Mouse (Mus musculus): ENCODE results near the gene Pex26. TPM values are rescaled to one million over a fixed set of nuclear protein-coding genes. Genes with fewer than 3 reads are reported as not detected.
A peak's percentile ranks its signal among the peaks of the same experiment; 100 is the strongest.

The Pex26 gene
- total and polyA plus RNA-seq, 2 experiments = 10.0 to 23.5 TPM

DNA sequence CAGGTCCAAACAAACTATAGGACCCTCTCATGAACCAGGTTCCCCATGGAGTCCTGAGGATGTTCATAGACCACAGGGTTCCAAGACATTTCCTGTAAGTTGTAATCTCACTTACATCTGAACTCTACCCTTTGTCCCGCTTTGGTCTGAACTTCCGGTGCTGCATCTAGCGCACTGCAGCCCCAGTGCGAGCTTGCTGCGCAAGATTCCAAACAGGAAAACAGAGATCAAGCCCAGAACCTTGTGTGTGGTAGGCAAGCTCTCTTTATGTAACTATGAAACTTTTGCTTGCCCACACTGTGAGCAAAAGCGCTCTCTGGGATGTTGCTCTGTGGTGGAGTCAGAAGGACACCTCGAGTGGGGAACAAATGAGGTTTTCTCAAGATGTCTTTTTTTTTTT lies 34.5 kb downstream of the Pex26 start:
- no peak for TF ChIP-seq CTCF (IDR thresholded peaks at IDR 0.05; ENCODE audit: low read depth, low read length)
- no peak for TF ChIP-seq POLR2A (IDR thresholded peaks at IDR 0.05; ENCODE audit: extremely low read depth, insufficient read depth, low read length)
- 77% methylated on average over 7 of the region's 7 CpGs for WGBS

DNA sequence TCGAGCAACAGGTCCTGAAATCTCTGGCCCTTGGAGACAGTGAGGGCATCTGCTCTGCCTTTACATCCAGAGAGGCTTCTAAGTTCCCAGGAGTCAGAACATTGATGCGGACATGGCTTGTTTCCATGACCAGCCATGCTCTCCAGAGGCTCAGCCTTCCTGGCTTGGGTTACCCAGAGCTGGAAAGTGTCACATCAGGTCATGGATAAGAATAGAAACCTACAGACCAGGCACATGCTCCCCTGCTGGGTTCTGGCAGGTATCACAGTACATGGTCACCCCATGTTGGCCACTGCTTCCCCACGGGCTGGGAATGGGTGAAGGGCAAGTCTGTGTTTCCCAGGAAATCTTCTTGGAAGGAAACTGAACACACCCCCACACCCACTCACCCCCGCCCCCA lies 35.9 kb downstream of the Pex26 start:
- 83% methylated on average over 4 of the region's 4 CpGs for WGBS
- no peak overlapping the region for H3K4me3 ChIP-seq (ENCODE audit: insufficient read depth, low read depth, low read length)
- H3K9ac ChIP-seq (ENCODE audit: low read depth, low read length) = no peak overlapping the region
- DNase-seq (ENCODE audit: extremely low read depth, low read depth, low spot score) = no peak
- no peaks in the 10 kb centered on the region for H3K36me3 ChIP-seq (ENCODE audit: control insufficient read depth, insufficient read depth, low read length)
- no peak overlapping the region for H3K27ac ChIP-seq (replicated peaks; ENCODE audit: insufficient read depth, low read depth, low read length)
- H3K4me1 ChIP-seq (ENCODE audit: control insufficient read depth, insufficient read depth, low read length) = peaks cover 7% of the 10 kb centered on the region
- H3K79me2 ChIP-seq (ENCODE audit: control insufficient read depth, insufficient read depth, low read length) = no peaks in the 10 kb centered on the region
- H3K27me3 ChIP-seq (ENCODE audit: control insufficient read depth, insufficient read depth, low read length) = no peaks in the 10 kb centered on the region
- TF ChIP-seq POLR2A (IDR thresholded peaks at IDR 0.05; ENCODE audit: extremely low read depth, insufficient read depth, low read length) (no peak), CTCF (IDR thresholded peaks at IDR 0.05; ENCODE audit: low read depth, low read length) (no peak)

More for the DNA sequence above, 34.5 kb downstream of the Pex26 start:
- no peaks in the 10 kb centered on the region for H3K79me2 ChIP-seq (ENCODE audit: control insufficient read depth, insufficient read depth, low read length)
- no peaks in the 10 kb centered on the region for H3K27me3 ChIP-seq (ENCODE audit: control insufficient read depth, insufficient read depth, low read length)
- H3K4me1 ChIP-seq (ENCODE audit: control insufficient read depth, insufficient read depth, low read length) = peaks cover 4% of the 10 kb centered on the region
- no peak overlapping the region for H3K4me3 ChIP-seq (ENCODE audit: insufficient read depth, low read depth, low read length)
- H3K9ac ChIP-seq (ENCODE audit: low read depth, low read length) = no peak overlapping the region
- no peak for DNase-seq (ENCODE audit: extremely low read depth, low read depth, low spot score)
- no peak overlapping the region for H3K27ac ChIP-seq (replicated peaks; ENCODE audit: insufficient read depth, low read depth, low read length)
- no peaks in the 10 kb centered on the region for H3K36me3 ChIP-seq (ENCODE audit: control insufficient read depth, insufficient read depth, low read length)

DNA sequence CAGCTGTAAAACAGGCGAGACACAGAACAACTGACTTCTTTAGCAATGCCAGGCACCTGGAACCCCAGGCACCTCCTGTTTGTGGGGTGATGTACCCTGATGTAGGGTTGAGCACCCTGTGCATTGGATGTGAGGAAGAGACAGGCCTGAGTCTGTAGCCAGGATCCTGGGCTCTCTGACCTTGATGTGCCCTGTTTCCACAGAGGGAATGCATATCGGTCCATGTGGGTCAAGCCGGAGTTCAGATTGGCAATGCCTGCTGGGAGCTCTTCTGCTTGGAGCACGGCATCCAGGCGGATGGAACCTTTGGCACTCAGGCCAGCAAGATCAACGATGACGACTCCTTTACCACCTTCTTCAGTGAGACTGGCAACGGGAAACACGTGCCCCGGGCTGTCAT lies 36.7 kb downstream of the Pex26 start:
- H3K4me3 ChIP-seq (ENCODE audit: insufficient read depth, low read depth, low read length) = no peak overlapping the region
- H3K36me3 ChIP-seq (ENCODE audit: control insufficient read depth, insufficient read depth, low read length) = no peaks in the 10 kb centered on the region
- H3K79me2 ChIP-seq (ENCODE audit: control insufficient read depth, insufficient read depth, low read length) = no peaks in the 10 kb centered on the region
- no peaks in the 10 kb centered on the region for H3K27me3 ChIP-seq (ENCODE audit: control insufficient read depth, insufficient read depth, low read length)
- H3K9ac ChIP-seq (ENCODE audit: low read depth, low read length) = no peak overlapping the region
- DNase-seq (ENCODE audit: extremely low read depth, low read depth, low spot score) = no peak
- TF ChIP-seq CTCF (IDR thresholded peaks at IDR 0.05; ENCODE audit: low read depth, low read length) (no peak), POLR2A (IDR thresholded peaks at IDR 0.05; ENCODE audit: extremely low read depth, insufficient read depth, low read length) (no peak)
- H3K27ac ChIP-seq (replicated peaks; ENCODE audit: insufficient read depth, low read depth, low read length) = no peak overlapping the region
- WGBS = 65% methylated on average over 10 of the region's 10 CpGs
- peaks cover 10% of the 10 kb centered on the region for H3K4me1 ChIP-seq (ENCODE audit: control insufficient read depth, insufficient read depth, low read length)

DNA sequence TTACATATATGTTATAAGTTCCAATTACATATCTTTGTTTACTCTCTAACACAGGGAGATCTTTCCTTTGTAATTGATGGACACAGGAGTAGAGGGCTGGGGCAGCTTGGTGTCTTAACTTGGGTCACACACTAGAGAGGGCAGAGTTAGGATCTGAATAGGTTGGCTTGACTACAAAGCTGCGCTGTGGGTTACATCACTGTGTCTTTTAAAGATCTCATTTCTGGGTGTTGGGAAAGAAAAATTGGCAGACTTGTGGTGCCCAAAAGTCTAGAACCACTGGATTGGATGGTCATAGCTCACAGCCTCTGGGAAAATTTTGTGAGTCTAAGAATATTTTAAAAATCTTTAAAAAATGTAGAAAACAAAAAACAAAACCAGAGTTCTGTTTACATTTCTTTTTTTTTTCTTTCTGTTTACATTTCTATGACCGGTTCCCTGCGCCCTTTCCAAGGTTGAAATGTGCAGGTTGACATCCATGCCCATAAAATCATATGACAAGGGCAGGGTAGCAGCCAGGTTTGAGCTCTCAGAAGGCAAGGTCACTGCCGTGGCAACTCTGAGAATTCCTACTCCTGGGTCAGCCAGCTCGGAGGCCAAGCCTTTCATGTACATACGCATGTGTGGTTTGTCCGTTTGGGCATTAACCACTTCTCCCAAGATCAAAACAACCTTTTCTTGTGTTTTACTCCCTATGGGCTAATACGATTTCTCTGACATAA lies 38.6 kb downstream of the Pex26 start:
- TF ChIP-seq POLR2A (IDR thresholded peaks at IDR 0.05; ENCODE audit: extremely low read depth, insufficient read depth, low read length) (no peak), CTCF (IDR thresholded peaks at IDR 0.05; ENCODE audit: low read depth, low read length) (no peak)
- 37% methylated on average over 8 of the region's 8 CpGs for WGBS
- DNase-seq (ENCODE audit: extremely low read depth, low read depth, low spot score) = peak; percentile 85

DNA sequence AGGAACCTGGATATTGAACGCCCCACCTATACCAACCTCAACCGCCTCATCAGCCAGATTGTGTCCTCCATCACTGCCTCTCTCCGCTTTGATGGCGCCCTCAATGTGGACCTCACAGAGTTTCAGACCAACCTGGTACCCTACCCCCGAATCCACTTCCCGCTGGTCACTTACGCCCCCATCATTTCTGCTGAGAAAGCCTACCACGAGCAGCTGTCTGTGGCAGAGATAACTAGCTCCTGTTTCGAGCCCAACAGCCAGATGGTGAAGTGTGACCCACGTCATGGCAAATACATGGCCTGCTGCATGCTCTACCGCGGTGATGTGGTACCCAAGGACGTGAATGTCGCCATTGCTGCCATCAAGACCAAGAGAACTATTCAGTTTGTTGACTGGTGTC lies 39.5 kb downstream of the Pex26 start:
- no peak for DNase-seq (ENCODE audit: extremely low read depth, low read depth, low spot score)
- no peak for TF ChIP-seq CTCF (IDR thresholded peaks at IDR 0.05; ENCODE audit: low read depth, low read length)
- no peak for TF ChIP-seq POLR2A (IDR thresholded peaks at IDR 0.05; ENCODE audit: extremely low read depth, insufficient read depth, low read length)
- no peaks in the 10 kb centered on the region for H3K36me3 ChIP-seq (ENCODE audit: control insufficient read depth, insufficient read depth, low read length)
- over 99% methylated on average over 14 of the region's 14 CpGs for WGBS
- no peaks in the 10 kb centered on the region for H3K27me3 ChIP-seq (ENCODE audit: control insufficient read depth, insufficient read depth, low read length)
- H3K4me3 ChIP-seq (ENCODE audit: insufficient read depth, low read depth, low read length) = no peak overlapping the region
- no peak overlapping the region for H3K27ac ChIP-seq (replicated peaks; ENCODE audit: insufficient read depth, low read depth, low read length)
- peaks cover 16% of the 10 kb centered on the region for H3K4me1 ChIP-seq (ENCODE audit: control insufficient read depth, insufficient read depth, low read length)
- H3K79me2 ChIP-seq (ENCODE audit: control insufficient read depth, insufficient read depth, low read length) = no peaks in the 10 kb centered on the region
- no peak overlapping the region for H3K9ac ChIP-seq (ENCODE audit: low read depth, low read length)

More for the DNA sequence above, 38.6 kb downstream of the Pex26 start:
- Histone ChIP-seq H3K36me3 (ENCODE audit: control insufficient read depth, insufficient read depth, low read length) (no peaks in the 10 kb centered on the region), H3K27ac (replicated peaks; ENCODE audit: insufficient read depth, low read depth, low read length) (peak overlapping the region; percentile 21), H3K4me1 (ENCODE audit: control insufficient read depth, insufficient read depth, low read length) (peaks cover 16% of the 10 kb centered on the region), H3K79me2 (ENCODE audit: control insufficient read depth, insufficient read depth, low read length) (no peaks in the 10 kb centered on the region), H3K9ac (ENCODE audit: low read depth, low read length) (no peak overlapping the region), H3K27me3 (ENCODE audit: control insufficient read depth, insufficient read depth, low read length) (no peaks in the 10 kb centered on the region), H3K4me3 (ENCODE audit: insufficient read depth, low read depth, low read length) (no peak overlapping the region)

DNA sequence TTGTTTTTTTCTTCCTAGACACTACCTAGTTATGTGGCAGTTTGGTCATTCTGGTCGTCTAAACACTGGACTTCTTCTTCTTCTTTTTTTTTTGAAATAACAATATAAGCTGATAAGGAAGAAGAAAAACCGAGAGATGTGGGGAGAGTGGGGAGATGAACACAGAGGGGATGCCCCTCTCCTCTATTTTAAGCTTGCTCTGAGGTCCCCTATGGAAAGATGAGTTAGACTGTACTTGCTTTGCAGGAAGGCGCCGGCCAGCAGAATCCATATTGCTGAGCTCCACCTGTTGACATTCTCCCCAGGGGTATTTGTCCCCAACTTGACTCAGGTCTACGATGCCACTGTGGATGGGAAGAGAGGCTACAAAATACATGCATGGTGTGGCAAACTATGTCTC lies 40.6 kb downstream of the Pex26 start:
- no peaks in the 10 kb centered on the region for H3K79me2 ChIP-seq (ENCODE audit: control insufficient read depth, insufficient read depth, low read length)
- H3K36me3 ChIP-seq (ENCODE audit: control insufficient read depth, insufficient read depth, low read length) = no peaks in the 10 kb centered on the region
- no peaks in the 10 kb centered on the region for H3K27me3 ChIP-seq (ENCODE audit: control insufficient read depth, insufficient read depth, low read length)
- H3K9ac ChIP-seq (ENCODE audit: low read depth, low read length) = no peak overlapping the region
- WGBS = 81% methylated on average over 5 of the region's 5 CpGs
- no peak for DNase-seq (ENCODE audit: extremely low read depth, low read depth, low spot score)
- H3K4me3 ChIP-seq (ENCODE audit: insufficient read depth, low read depth, low read length) = no peak overlapping the region
- no peak overlapping the region for H3K27ac ChIP-seq (replicated peaks; ENCODE audit: insufficient read depth, low read depth, low read length)
- peaks cover 16% of the 10 kb centered on the region for H3K4me1 ChIP-seq (ENCODE audit: control insufficient read depth, insufficient read depth, low read length)
- no peak for TF ChIP-seq POLR2A (IDR thresholded peaks at IDR 0.05; ENCODE audit: extremely low read depth, insufficient read depth, low read length)
- no peak for TF ChIP-seq CTCF (IDR thresholded peaks at IDR 0.05; ENCODE audit: low read depth, low read length)

All from liver, adult 2 months (tissue).